Mouse (Mus musculus): ENCODE measurements around the gene Plxnd1.

Plxnd1 gene

DNA sequence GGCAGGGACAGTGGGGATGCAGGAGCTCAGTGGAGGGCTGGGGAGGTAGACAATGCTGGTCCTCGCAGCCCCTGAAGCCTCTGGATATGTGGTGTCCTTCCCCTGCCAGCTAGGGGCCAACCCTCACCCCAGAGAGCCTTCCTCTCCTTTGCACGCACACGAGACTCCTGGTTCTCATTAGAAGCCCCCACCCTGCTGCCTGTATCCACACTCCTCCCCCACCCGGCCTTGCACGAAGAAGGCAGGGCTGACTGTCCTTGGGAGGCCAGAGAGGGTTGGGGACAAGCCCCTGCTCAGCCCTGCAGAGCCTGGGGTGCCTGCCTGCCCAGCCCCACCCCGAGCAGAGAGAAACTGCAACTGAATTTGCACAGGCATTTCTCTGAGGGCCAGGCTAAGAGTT lies 37.1 kb downstream of the Plxnd1 start:
- no peak for DNase-seq (ENCODE audit: low spot score in 2 of 2)

DNA sequence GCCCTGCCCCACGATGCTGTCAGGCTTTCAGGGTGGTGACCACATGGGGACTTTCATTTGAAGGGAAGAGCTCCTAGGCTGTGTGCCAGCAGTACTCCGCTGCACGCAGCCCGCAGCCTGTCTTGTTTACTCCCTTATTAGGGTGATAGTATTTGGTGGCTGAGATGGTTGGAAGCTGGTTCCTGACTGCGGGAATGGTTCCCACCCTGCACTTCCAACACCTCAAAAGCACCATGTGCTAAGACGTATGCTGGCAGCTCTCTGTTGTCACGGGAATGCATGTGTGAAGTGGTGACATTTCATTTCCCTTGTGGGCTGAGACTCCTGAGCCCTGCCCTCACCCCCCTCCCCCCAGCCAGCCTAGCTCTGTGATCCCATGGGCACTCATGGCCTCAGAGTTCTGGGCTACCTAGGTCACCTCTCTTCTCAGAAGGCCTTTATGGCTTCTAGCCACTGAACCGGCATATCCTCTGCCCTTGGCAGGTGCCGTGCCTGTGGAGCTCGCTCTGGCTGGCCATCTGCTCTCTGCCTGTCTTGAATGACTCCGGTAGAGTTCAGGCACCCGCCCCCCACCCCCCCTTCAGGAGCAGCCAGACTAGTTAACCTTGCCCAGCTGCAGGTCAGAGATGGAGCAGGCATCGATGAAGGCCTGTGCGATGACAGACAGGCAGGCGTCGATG lies 37.7 kb downstream of the Plxnd1 start:
- no peak for DNase-seq (ENCODE audit: low spot score in 2 of 2)

DNA sequence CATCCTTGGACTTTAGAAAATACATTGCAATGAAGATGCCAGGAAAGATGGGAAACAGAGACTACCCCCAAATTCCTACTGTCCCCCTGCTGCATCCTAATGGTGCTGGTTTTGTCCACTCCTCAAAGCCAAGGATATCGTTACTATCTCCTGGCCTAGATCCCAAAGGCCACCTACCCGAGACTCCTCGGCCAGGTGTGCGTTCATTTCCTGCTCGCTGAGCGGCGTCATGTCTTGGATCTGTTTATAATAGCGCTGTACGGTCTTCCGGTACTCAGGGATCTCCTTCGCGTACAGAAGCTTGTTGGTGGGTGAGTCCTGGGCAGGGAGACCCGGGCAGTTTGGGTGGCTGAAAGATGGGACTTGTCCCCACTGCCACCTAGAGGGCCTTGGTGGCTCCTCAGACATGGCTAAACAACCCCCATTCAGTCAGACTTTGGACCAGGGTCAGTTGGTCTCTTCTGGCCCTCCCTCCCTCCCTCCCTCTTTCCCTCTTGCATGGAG lies 38.3 kb downstream of the Plxnd1 start:
- DNase-seq (ENCODE audit: low spot score in 2 of 2) = no peak

DNA sequence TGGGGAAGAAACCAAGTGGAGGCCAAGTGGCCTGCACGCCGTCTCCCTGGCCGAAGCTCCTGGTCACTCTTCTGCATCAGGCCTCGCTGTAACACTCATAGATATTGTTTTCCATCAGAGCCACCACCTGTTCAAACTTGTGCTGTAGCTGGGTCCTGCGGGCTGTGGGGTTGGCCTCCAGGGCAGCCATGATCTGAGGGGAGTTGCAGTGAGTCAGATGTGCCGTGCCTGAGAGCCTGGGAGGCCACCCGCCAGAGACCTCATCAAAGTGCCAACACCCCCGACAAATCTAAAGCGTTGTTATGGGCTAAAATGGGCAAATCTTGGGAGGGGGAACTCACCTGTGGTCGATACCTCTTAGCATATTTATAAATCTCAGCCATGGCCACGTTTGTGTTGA lies 39.1 kb downstream of the Plxnd1 start:
- DNase-seq (ENCODE audit: low spot score in 2 of 2) = no peak

GRCm38 (mm10) chr6:115955169-115955568 lies 39.6 kb downstream of the Plxnd1 start:
- no peak for DNase-seq (ENCODE audit: low spot score in 2 of 2)

DNA sequence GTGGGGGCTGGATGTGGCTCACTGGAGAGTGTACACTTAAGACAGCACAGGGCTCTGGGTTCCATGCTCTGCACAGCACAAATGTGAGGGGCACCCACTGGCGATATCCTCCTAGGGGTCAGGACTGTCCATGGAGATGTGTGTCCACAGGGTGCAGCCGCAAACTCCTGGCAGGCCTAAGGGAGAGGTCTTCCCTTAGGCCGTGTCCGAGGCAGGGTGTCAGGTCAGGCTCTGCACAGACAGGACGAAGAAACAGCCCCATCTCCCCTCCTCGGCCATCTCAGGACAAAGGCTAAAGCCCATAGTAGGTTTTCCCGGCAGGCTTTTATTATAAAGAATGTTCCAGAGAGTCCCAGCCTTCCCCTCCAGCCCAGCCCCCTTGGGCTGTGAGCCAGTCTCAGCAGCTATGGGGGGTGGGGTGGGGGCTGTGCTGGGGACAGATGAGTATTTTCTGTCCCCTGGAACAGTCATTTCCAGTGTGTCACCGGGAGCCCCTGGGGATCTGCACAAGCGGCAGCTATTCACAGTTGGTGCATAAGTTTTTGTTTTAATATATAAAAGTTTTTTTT lies 40.2 kb downstream of the Plxnd1 start:
- DNase-seq (ENCODE audit: low spot score in 2 of 2) = no peak

DNA sequence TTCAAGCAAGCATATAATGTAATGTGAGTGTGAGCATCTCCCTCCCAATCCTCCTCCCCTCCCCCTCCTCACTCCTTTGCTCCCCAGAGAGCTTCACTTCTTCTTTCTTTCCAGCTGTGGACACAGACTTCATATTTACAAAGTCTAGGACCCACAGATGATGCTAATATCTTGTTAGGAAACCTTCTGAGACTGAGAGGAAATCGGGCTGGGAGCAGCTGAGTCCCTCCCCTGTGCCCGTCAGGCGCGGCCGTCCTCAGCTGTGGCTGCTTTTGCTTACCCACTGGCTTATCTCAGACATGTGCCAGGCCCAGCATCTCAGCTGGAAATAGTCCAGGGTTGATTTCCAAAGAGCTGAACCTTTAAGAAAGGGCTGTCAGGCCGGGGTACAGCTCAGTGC lies 48.4 kb downstream of the Plxnd1 start:
- DNase-seq (ENCODE audit: low spot score in 2 of 2) = no peak

- no peak for DNase-seq (ENCODE audit: low spot score in 2 of 2)
Measured at GRCm38 (mm10) chr6:115945633-115946032, 49.2 kb downstream of the Plxnd1 start.

GRCm38 (mm10) chr6:115944638-115945037 lies 50.2 kb downstream of the Plxnd1 start, which contains the start of gene H1foo:
Gene H1foo, plus strand, starts transcription at chr6:115944938.
- no peak for DNase-seq (ENCODE audit: low spot score in 2 of 2)

DNA sequence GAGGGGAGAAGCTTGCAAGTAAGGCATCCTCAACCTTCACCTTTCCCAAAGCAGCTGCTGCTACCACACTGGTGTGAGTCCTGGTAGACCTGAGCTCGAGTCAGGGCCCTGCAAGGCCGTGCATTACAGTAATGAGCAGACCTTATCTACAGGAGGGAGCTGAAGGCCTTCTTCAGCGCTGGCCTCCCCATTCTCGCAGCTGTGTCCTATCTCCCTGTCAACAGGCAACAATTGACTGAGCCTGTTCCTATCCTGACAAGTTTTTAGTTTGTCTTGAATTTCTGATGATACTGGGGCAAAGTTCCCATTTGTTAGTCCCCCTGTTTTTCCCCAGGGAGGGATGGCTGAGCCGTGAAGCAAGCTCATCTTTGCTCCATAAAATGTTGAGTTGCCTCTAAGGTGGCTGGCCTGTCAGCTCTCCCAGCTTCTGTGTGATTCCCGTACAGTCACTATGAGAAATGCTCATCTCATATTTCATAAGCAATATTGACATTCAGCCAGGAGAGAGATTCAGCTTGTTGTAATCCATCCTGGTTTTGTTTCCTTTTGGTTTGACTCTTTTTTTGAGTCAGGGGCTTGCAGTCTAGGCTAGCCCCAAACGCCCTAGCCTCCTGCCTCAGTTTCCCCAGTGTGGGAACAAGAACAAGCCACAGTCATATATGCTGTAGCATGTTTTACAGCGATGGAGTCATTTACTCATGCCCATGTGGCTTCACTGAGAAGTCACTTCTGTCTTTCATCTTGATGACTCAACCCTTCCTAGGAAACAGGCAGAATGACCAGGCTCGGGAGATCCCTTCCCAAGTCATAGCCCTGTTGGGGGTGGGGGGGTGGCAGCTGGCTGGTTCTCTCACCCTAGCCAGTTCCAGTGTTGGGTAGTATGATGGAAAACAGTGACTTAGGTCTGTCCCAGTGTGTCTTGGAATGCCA lies 51.0 kb downstream of the Plxnd1 start:
- no peak for DNase-seq (ENCODE audit: low spot score in 2 of 2)

- no peak for DNase-seq (ENCODE audit: low spot score in 2 of 2)
Measured at GRCm38 (mm10) chr6:115941128-115941527, 53.7 kb downstream of the Plxnd1 start.

DNA sequence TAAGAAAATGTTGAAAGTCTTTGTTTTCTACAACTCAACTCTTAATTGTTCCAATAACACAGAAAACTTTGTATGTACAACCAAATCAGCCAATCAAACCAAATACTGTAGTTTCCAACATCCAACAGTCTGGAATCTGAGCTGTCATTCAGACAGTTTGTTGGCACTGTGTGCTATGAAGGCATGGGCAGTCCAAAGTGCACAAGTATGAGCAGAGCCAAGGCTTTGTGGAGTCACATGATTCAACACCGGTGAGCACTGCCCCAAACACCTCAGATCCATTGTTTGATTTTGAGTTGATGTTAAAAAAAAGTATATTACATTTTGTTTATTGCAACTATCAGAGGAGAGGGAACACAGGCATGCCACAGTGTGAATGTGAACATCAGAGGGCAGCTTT lies 54.2 kb downstream of the Plxnd1 start:
- DNase-seq (ENCODE audit: low spot score in 2 of 2) = no peak

- no peak for DNase-seq (ENCODE audit: low spot score in 2 of 2)
Measured at GRCm38 (mm10) chr6:115938798-115939197, 56.0 kb downstream of the Plxnd1 start.

DNA sequence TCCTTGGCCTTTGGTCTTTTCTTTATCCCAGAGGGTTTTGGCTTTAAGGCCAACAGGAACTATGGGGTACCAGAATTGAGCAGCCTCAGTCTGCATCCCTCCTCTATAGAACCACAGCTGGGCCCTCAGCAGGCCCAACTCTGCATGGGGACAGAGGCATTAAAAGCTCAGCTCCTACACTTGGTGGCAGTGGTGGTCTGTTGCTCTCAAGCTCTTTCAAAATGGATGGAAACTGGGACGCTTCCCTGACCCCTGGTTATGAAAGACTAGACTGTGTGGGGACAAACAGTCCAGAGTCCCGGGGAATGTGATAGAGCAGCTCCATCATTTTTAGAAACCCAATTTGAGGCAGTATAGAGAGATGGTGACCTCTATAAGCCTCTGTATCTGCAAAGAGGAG lies 56.8 kb downstream of the Plxnd1 start:
- no peak for DNase-seq (ENCODE audit: low spot score in 2 of 2)

- DNase-seq (ENCODE audit: low spot score in 2 of 2) = no peak
Measured at GRCm38 (mm10) chr6:115935544-115935943, 59.3 kb downstream of the Plxnd1 start.

- DNase-seq (ENCODE audit: low spot score in 2 of 2) = no peak
Measured at GRCm38 (mm10) chr6:115932391-115932790, 62.4 kb downstream of the Plxnd1 start.

- no peak for DNase-seq (ENCODE audit: low spot score in 2 of 2)
Measured at GRCm38 (mm10) chr6:115931639-115932038, 63.2 kb downstream of the Plxnd1 start, which contains the start of gene Rho. Gene Rho, plus strand, starts transcription at chr6:115931748.

DNA sequence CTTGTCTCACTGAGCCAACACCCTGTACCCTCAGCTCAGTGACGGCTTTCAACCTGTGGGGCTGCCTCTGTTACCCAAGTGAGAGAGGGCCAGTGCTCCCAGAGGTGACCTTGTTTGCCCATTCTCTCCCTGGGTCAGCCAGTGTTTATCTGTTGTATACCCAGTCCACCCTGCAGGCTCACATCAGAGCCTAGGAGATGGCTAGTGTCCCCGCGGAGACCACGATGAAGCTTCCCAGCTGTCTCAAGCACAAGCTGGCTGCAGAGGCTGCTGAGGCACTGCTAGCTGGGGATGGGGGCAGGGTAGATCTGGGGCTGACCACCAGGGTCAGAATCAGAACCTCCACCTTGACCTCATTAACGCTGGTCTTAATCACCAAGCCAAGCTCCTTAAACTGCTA lies 64.8 kb downstream of the Plxnd1 start:
- DNase-seq (ENCODE audit: low spot score in 2 of 2) = no peak

- no peak for DNase-seq (ENCODE audit: low spot score in 2 of 2)
Measured at GRCm38 (mm10) chr6:115927292-115928242, 67.2 kb downstream of the Plxnd1 start.

GRCm38 (mm10) chr6:115926416-115926815 lies 68.4 kb downstream of the Plxnd1 start:
- no peak for DNase-seq (ENCODE audit: low spot score in 2 of 2)

DNA sequence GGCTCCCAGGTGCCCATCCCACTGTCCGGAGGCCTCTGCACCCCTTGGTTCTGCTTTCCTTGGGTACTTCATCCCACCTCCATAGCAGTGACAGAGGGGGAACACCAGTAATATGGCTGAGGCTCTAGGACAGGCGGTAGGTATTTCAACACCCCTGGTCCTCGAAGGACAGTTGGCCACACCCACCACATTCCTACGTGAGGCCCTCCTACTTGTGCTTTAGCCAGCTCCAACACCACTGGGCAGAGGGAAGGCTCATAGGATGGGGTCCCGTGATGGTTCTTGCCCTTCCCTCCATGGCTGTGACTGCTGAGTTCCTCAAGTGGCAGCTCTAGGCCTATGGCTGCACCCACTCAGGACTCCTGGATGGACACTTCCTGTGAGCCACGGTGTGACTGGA lies 70.0 kb downstream of the Plxnd1 start:
- DNase-seq (ENCODE audit: low spot score in 2 of 2) = no peak

Data from frontal cortex, postnatal 36 days (tissue).